Mouse (Mus musculus) stomach, embryonic 15.5 days (tissue): ENCODE results near the gene Itga2b. TPM values are rescaled to one million over a fixed set of nuclear protein-coding genes. Genes with fewer than 3 reads are reported as not detected.
"Not testable (repeated sequence)": the region's sequence is repeated elsewhere in the genome, so short reads cannot be mapped to it uniquely, and the experiment has no call there.

ENCODE experiments used
- ATAC-seq: fragments of 200-750 bp; cut with Nextera tagmentation; 2 replicates; pipeline ENCODE4 v1.8.0; 2017; ENCODE audit warnings: low read depth, moderate number of reproducible peaks, moderate TSS enrichment; ENCODE audit not compliant: insufficient read depth, low FRiP score
- H3K27ac ChIP-seq: fragments of 300-500 bp; sonication (generic); 2 replicates; pipeline ENCODE4 v1.5.1; 2015; ENCODE audit warnings: mild to moderate bottlenecking, inconsistent platforms
- H3K27me3 ChIP-seq: fragments of 300-500 bp; sonication (generic); replicated peaks from 2 replicates; pipeline ENCODE4 v1.6.1; 2015; ENCODE audit warnings: inconsistent platforms
- H3K36me3 ChIP-seq: fragments of 300-500 bp; sonication (generic); 2 replicates; pipeline ENCODE4 v1.6.1; 2015; ENCODE audit warnings: inconsistent platforms
- H3K4me1 ChIP-seq: fragments of 300-500 bp; sonication (generic); 2 replicates; pipeline ENCODE4 v1.6.1; 2015; ENCODE audit warnings: inconsistent platforms
- H3K4me2 ChIP-seq: fragments of 300-500 bp; sonication (generic); 2 replicates; pipeline ENCODE4 v1.6.1; 2015; ENCODE audit warnings: mild to moderate bottlenecking, inconsistent platforms
- H3K4me3 ChIP-seq: fragments of 300-500 bp; sonication (generic); replicated peaks from 2 replicates; pipeline ENCODE4 v1.5.1; 2015; ENCODE audit warnings: inconsistent platforms
- H3K9ac ChIP-seq: fragments of 300-500 bp; sonication (generic); 2 replicates; pipeline ENCODE4 v1.6.1; 2015; ENCODE audit warnings: inconsistent platforms
- H3K9me3 ChIP-seq: fragments of 300-500 bp; sonication (generic); 2 replicates; pipeline ENCODE4 v1.6.1; 2016; ENCODE audit warnings: inconsistent platforms
- WGBS: fragments of 180-500 bp; shearing (Covaris S2); methylation state at CpG from one replicate; pipeline ENCODE4 v1.1.7; 2015; 5-methylcytosine and 5-hydroxymethylcytosine counted together
- polyA plus RNA-seq: library from polyadenylated mRNA; unstranded; fragments of >200 nt; fragmentation: Nextera tagmentation; extraction: Ambion mirVana; gene quantifications from 2 replicates; pipeline ENCODE4 v1.2.1, GENCODE M21; 2015

The Itga2b gene
- polyA plus RNA-seq, 1 experiment from 2014 or later: 7.8 TPM

DNA sequence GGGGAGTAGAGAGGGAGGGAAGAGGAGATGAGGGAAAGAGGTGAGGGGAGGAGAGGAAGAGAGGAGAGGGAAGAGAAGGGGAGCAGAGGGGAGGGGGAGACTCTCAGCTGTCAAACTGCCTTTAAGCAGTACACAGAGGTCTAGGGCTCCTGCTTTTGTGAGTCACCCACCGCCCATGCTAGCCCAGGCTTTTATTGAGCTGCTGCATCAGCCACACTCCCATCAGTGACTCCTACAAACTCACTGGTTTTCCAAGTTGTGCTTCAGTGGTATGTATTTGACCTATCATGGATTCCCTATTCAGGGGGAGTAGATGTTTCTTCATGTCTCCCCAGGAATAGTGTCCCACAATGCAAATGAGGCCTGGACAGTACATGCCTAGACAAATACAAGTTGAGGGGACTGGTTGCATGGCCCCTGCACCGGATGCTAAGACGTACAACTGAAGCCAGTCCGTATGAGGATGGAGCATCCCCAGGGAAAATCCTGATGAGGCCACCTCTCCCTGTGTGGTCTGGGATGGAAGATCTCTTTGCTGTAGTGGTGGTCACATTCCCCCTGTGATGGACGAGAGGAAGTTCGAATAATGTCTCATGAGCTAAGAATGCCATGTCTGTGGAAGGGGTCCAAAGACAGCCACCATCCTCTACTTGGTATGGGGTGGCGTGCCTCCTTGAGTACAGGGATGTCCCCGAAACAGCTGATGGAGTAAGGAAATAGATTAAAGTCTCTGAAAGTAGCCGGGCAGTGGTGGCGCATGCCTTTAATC lies 54.7 kb downstream of the Itga2b start:
- Histone ChIP-seq H3K27ac (no peak overlapping the region), H3K27me3 (no peaks in the 10 kb centered on the region), H3K9me3 (no peaks in the 10 kb centered on the region), H3K4me1 (peaks cover 4% of the 10 kb centered on the region; the same call in 1 of the 2 replicates), H3K9ac (no peak overlapping the region), H3K4me3 (no peak overlapping the region), H3K36me3 (no peaks in the 10 kb centered on the region), H3K4me2 (no peak overlapping the region)
- no peak for ATAC-seq
- WGBS: 65% methylated on average over 10 of the region's 10 CpGs

DNA sequence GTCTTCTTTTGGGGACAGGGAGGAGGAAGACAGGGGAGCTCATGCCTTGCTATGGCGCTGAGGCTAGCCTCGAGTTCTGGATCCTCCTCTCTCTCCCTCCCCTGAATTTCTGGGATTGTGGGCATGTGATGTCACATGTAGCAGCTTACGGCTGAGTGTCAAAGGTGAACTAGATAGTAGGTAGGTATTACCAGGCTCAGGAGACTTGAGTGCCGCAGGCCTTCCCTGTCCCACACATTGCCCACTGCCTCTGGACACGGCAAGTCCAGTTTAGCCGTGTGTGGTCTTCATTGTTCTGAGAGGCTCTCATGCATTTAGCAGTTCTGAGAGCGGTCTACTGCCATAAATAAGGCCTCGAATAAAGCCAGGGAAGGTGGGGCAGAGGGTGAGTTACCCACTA lies 56.9 kb downstream of the Itga2b start:
- H3K4me1 ChIP-seq: peaks cover 8% of the 10 kb centered on the region
- H3K4me3 ChIP-seq: no peak overlapping the region
- 74% methylated on average over 8 of the region's 8 CpGs for WGBS
- H3K4me2 ChIP-seq: no peak overlapping the region
- no peak overlapping the region for H3K27ac ChIP-seq
- no peak for ATAC-seq
- H3K27me3 ChIP-seq: no peaks in the 10 kb centered on the region
- H3K9ac ChIP-seq: no peak overlapping the region
- H3K9me3 ChIP-seq: no peaks in the 10 kb centered on the region
- H3K36me3 ChIP-seq: no peaks in the 10 kb centered on the region

DNA sequence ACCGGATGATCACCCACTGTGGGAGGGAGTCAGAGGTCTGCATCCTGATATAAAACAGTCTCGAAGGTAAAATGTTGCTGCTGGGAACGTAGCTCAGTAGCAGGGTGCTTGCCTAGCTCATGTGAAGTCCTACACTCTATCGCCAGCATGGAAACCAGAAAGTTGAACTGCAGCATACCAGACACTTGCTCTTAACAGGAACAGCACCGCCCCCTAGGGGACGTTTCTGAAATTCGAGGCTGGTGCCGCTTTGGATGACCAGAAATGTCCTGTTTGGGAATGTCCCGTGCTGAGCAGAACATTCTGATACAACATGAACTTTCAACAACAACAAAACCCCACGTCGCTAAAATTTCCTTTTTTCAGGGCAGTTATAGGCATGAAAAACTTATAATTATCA lies 58.2 kb downstream of the Itga2b start:
- 6% methylated on average over 11 of the region's 11 CpGs for WGBS
- no peak overlapping the region for H3K4me2 ChIP-seq
- H3K27ac ChIP-seq: no peak overlapping the region
- peaks cover 8% of the 10 kb centered on the region for H3K4me1 ChIP-seq
- no peak for ATAC-seq
- no peak overlapping the region for H3K4me3 ChIP-seq
- H3K27me3 ChIP-seq: no peaks in the 10 kb centered on the region
- no peaks in the 10 kb centered on the region for H3K9me3 ChIP-seq
- no peaks in the 10 kb centered on the region for H3K36me3 ChIP-seq
- H3K9ac ChIP-seq: no peak overlapping the region

DNA sequence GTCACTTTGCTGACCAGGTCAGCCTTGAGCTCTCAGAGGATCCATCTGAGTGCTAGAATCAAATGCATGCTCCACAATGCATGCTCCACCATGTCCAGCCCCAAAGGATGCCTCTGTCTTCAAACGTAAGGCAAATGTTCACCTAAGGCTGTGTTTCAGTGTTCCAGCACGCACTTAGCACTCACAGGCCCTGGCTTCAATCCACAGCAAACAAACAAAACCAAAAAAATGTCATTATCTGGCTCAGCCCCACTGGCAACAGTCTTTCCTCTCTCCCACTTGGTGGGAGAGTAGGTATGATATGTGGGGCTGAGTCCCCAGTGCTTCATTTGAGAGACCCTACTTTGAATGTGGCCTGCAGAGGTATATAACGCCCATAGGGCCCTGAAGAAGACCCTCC lies 58.9 kb downstream of the Itga2b start:
- H3K9me3 ChIP-seq: no peaks in the 10 kb centered on the region
- H3K4me2 ChIP-seq: no peak overlapping the region
- WGBS: 75% methylated on average over 3 of the region's 3 CpGs
- no peaks in the 10 kb centered on the region for H3K36me3 ChIP-seq
- H3K27ac ChIP-seq: no peak overlapping the region
- no peak for ATAC-seq
- H3K27me3 ChIP-seq: no peaks in the 10 kb centered on the region
- H3K4me3 ChIP-seq: no peak overlapping the region
- no peak overlapping the region for H3K9ac ChIP-seq
- H3K4me1 ChIP-seq: peaks cover 14% of the 10 kb centered on the region

DNA sequence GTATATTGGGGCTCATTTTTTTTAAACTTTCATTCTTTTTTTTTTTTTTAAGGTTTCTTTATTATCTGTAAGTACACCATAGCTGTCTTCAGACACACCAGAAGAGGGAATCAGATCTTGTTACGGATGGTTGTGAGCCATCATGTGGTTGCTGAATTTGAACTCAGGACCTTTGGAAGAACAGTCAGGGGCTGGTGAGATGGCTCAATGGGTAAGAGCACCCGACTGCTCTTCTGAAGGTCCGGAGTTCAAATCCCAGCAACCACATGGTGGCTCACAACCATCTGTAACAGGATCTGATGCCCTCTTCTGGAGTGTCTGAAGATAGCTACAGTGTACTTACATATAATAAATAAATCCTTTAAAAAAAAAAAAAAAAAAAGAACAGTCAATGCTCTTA lies 59.6 kb downstream of the Itga2b start:
- not testable (repeated sequence) for H3K4me2 ChIP-seq, H3K36me3 ChIP-seq, H3K9me3 ChIP-seq, H3K27ac ChIP-seq, H3K27me3 ChIP-seq, H3K9ac ChIP-seq, H3K4me3 ChIP-seq, ATAC-seq
- 82% methylated on average over 3 of the region's 3 CpGs for WGBS
- peaks cover 21% of the 10 kb centered on the region for H3K4me1 ChIP-seq

DNA sequence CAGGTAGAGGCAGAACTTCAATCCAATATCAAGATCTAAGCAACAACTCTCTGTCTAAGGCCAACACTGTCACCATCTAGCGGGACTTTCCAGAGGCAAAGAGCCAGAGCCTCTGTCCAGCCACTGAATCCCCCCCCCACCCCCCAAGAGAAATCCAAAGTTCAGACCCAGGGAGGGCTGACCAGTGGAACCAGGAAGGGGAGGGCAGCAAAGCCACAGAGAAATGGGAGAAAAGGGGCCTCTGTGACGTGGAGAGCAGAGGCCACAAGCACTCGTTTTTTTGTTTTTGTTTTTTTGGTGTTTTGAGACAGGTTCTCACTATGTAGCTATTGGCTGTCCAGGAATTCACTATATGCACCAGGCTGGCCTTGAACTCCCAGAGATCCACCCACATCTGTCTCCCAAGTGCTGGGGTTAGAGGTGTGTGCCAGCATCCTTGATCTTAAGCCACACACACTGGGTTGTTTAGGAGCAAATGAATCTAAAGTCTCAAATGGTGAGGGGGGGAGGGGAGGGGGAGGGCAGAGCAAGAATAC lies 60.1 kb downstream of the Itga2b start:
- Histone ChIP-seq H3K4me3 (no peak overlapping the region), H3K27ac (peak overlapping the region; percentile 94; the same call in 1 of the 2 replicates), H3K27me3 (no peaks in the 10 kb centered on the region), H3K4me2 (no peak overlapping the region), H3K4me1 (peaks cover 22% of the 10 kb centered on the region), H3K9ac (no peak overlapping the region), H3K36me3 (no peaks in the 10 kb centered on the region), H3K9me3 (no peaks in the 10 kb centered on the region)
- no peak for ATAC-seq
- WGBS: 72% methylated on average over 3 of the region's 3 CpGs

- Histone ChIP-seq H3K9me3 (no peaks in the 10 kb centered on the region), H3K27me3 (no peaks in the 10 kb centered on the region), H3K4me2 (peak overlapping the region; percentile 86), H3K27ac (peak overlapping the region; percentile 94), H3K36me3 (peaks cover 2% of the 10 kb centered on the region; the same call in 1 of the 2 replicates), H3K4me3 (peak overlapping the region; percentile 90), H3K9ac (no peak overlapping the region; the same call in 1 of the 2 replicates), H3K4me1 (peaks cover 22% of the 10 kb centered on the region)
- ATAC-seq: 0 out of 2 replicates have a peak, but pooled peaks have one; percentile 0
- WGBS: 33% methylated on average over 15 of the region's 15 CpGs
Measured at GRCm38 (mm10) chr11:102408888-102409794, 60.8 kb downstream of the Itga2b start.

GRCm38 (mm10) chr11:102408344-102408876 lies 61.5 kb downstream of the Itga2b start:
- peak overlapping the region; percentile 90 for H3K4me3 ChIP-seq
- peak overlapping the region; percentile 94 for H3K27ac ChIP-seq
- H3K9ac ChIP-seq: no peak overlapping the region
- peaks cover 10% of the 10 kb centered on the region for H3K36me3 ChIP-seq
- ATAC-seq: peak; percentile 92
- no peaks in the 10 kb centered on the region for H3K27me3 ChIP-seq
- no peaks in the 10 kb centered on the region for H3K9me3 ChIP-seq
- H3K4me1 ChIP-seq: peaks cover 22% of the 10 kb centered on the region
- WGBS: under 1% methylated on average over 32 of the region's 32 CpGs
- H3K4me2 ChIP-seq: peak overlapping the region; percentile 86

GRCm38 (mm10) chr11:102407834-102408215 lies 62.1 kb downstream of the Itga2b start, which contains the start of gene Slc25a39:
Slc25a39 (minus strand) TSS chr11:102407946.
- under 1% methylated on average over 19 of the region's 19 CpGs for WGBS
- Histone ChIP-seq H3K36me3 (peaks cover 15% of the 10 kb centered on the region), H3K9ac (peak within 1 kb of the TSS; percentile 86), H3K4me3 (peak within 1 kb of the TSS; percentile 90), H3K4me1 (peaks cover 22% of the 10 kb centered on the region), H3K4me2 (peak within 1 kb of the TSS; percentile 86), H3K27ac (peak within 1 kb of the TSS; percentile 94), H3K9me3 (no peaks in the 10 kb centered on the region), H3K27me3 (no peaks in the 10 kb centered on the region)
- ATAC-seq: no peak

DNA sequence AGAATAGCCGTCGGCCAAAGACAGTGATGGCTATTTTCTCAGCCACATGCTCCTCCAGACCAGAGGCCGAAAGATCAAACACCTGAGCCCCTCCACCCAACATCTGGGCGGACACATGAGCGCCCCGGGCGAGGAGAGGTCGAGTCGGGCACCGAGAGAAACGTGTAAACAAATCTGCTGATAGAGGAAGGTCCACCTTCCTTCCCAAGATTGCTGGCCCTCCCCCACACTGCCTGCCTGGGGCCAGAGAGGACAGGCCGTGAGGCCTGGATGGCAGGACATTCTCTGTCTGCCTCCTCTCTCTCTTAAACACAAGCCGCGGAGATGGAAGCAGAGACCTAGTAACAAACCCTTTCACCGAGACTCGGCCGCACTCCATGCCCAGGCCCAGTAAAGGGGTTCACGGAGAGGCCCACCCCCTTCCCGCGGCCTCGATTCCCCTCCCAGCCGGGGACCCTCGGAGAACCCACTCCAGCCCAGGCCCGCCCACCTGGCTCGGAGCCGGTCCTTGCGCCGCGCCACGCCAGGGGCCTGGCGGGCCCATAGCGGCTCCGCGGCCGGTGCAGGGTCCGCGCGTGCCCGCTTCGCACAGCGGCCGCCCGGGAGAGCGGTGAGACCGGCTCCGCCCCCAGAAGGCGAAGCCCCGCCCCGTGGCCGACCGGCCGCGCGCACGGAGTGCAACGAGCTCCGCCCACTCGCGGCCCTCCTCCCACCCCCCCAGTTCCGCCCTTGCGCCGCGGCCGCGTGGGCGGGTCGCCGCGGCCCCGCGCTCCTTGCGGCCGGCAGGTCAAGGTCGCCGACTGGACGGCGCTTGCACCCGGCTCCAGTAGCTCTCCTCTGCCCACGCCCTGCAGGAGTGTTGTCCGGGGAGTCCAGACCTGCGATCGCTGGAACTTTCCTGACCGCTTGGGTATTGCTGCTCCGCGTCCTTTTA lies 62.8 kb downstream of the Itga2b start:
- Histone ChIP-seq H3K27me3 (no peaks in the 10 kb centered on the region), H3K9me3 (no peaks in the 10 kb centered on the region), H3K36me3 (peaks cover 19% of the 10 kb centered on the region), H3K4me1 (peaks cover 22% of the 10 kb centered on the region), H3K27ac (peak overlapping the region; percentile 94), H3K4me2 (peak overlapping the region; percentile 86), H3K9ac (peak overlapping the region; percentile 86), H3K4me3 (peak overlapping the region; percentile 90)
- under 1% methylated on average over 72 of the region's 85 CpGs for WGBS
- peak; percentile 70 for ATAC-seq

DNA sequence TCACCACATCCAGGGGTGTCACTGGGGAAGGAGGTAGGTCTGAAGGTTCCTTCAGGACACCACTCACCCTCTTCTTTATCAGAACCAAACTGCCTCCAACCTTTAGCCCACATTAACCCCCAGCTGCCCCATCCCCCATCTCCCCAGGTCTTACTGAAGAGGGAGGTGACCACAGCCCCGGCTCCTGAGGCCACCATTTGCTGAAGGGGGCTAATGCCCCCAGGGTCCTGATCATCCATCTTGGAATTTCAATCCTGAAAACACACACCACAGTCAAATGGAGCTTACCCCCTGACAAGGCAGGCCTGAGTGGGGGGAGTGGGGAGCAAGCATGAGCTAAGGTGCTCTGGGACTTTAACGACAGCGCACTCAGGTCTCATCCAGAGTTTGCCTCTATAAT lies 63.5 kb downstream of the Itga2b start:
- Histone ChIP-seq H3K27ac (peak overlapping the region; percentile 94), H3K4me2 (peak overlapping the region; percentile 86), H3K4me1 (peaks cover 22% of the 10 kb centered on the region), H3K36me3 (peaks cover 19% of the 10 kb centered on the region), H3K4me3 (peak overlapping the region; percentile 90), H3K9me3 (no peaks in the 10 kb centered on the region), H3K9ac (peak overlapping the region; percentile 86; the same call in 1 of the 2 replicates), H3K27me3 (peaks cover 4% of the 10 kb centered on the region; the same call in 1 of the 2 replicates)
- ATAC-seq: no peak
- 1% methylated on average over 3 of the region's 3 CpGs for WGBS
